Mouse (Mus musculus) E14TG2a.4 (cell line): ENCODE measurements at regions not wholly inside any gene's neighbourhood (a gene's known extent, or its start where the extent isn't known, plus 50 kb on each side); places are given as distances from the start of the nearest gene placed in this dataset.

Source experiments
- H3K27me3 ChIP-seq: 2 replicates; pipeline ENCODE4 v1.6.1; 2014; ENCODE audit warnings: low read length, control low read depth; ENCODE audit not compliant: insufficient read depth
- H3K36me3 ChIP-seq: 2 replicates; pipeline ENCODE4 v1.6.1; 2014; ENCODE audit warnings: low read length, control low read depth; ENCODE audit not compliant: insufficient read depth
- H3K4me1 ChIP-seq: replicated peaks from 2 replicates; pipeline ENCODE4 v1.6.1; 2014; ENCODE audit warnings: low read depth, low read length, control low read depth
- H3K4me3 ChIP-seq: replicated peaks from 2 replicates; pipeline ENCODE4 v1.5.1; 2014; ENCODE audit warnings: mild to moderate bottlenecking, low read length
- H3K9me3 ChIP-seq: 2 replicates; pipeline ENCODE4 v1.6.1; 2014; ENCODE audit warnings: low read length, control low read depth
- CTCF ChIP-seq: conservative IDR thresholded peaks from 2 replicates; pipeline ENCODE4 v1.5.1; 2014; ENCODE audit warnings: low read length
- NANOG ChIP-seq: IDR thresholded peaks from 2 replicates; pipeline ENCODE4 v1.6.1; 2014; ENCODE audit warnings: borderline replicate concordance, low read length, mixed read lengths
- POU5F1 ChIP-seq: IDR thresholded peaks from 2 replicates; pipeline ENCODE4 v1.6.1; 2014; ENCODE audit warnings: low read length, borderline replicate concordance

GRCm38 (mm10) chr8:26471811-26472550 lies 352.6 kb downstream of the Gm45692 start:
- Histone ChIP-seq H3K9me3 (no peaks in the 10 kb centered on the region), H3K4me3 (no peak overlapping the region), H3K27me3 (peaks cover 8% of the 10 kb centered on the region; the same call in 1 of the 2 replicates), H3K36me3 (no peaks in the 10 kb centered on the region), H3K4me1 (no peaks in the 10 kb centered on the region)
- TF ChIP-seq NANOG = no peak
- TF ChIP-seq CTCF = no peak
- no peak for TF ChIP-seq POU5F1

GRCm38 (mm10) chr8:26484749-26485148 lies 365.4 kb downstream of the Gm45692 start:
- Histone ChIP-seq H3K27me3 (no peaks in the 10 kb centered on the region), H3K9me3 (no peaks in the 10 kb centered on the region), H3K4me1 (no peaks in the 10 kb centered on the region), H3K36me3 (no peaks in the 10 kb centered on the region), H3K4me3 (no peak overlapping the region)
- TF ChIP-seq NANOG = no peak
- no peak for TF ChIP-seq POU5F1
- no peak for TF ChIP-seq CTCF

GRCm38 (mm10) chr8:26487866-26488265 lies 368.5 kb downstream of the Gm45692 start:
- Histone ChIP-seq H3K27me3 (no peaks in the 10 kb centered on the region), H3K36me3 (no peaks in the 10 kb centered on the region), H3K9me3 (no peaks in the 10 kb centered on the region), H3K4me1 (no peaks in the 10 kb centered on the region), H3K4me3 (no peak overlapping the region)
- TF ChIP-seq CTCF (no peak), POU5F1 (no peak), NANOG (no peak)

GRCm38 (mm10) chr8:26488590-26488989 lies 369.3 kb downstream of the Gm45692 start:
- Histone ChIP-seq H3K4me1 (no peaks in the 10 kb centered on the region), H3K4me3 (no peak overlapping the region), H3K9me3 (no peaks in the 10 kb centered on the region), H3K27me3 (no peaks in the 10 kb centered on the region), H3K36me3 (no peaks in the 10 kb centered on the region)
- TF ChIP-seq CTCF (no peak), NANOG (no peak), POU5F1 (no peak)

GRCm38 (mm10) chr8:26501196-26501813 lies 382.0 kb downstream of the Gm45692 start:
- H3K9me3 ChIP-seq = no peaks in the 10 kb centered on the region
- peaks cover 3% of the 10 kb centered on the region; the same call in 1 of the 2 replicates for H3K27me3 ChIP-seq
- 0 out of 2 replicates have a peak, but pooled peaks cover 3% of the 10 kb centered on the region for H3K4me1 ChIP-seq
- H3K4me3 ChIP-seq = no peak overlapping the region
- no peak for TF ChIP-seq NANOG
- TF ChIP-seq POU5F1 = no peak
- TF ChIP-seq CTCF = no peak
- H3K36me3 ChIP-seq = no peaks in the 10 kb centered on the region

- TF ChIP-seq CTCF (no peak), POU5F1 (no peak), NANOG (no peak)
Observed at GRCm38 (mm10) chr8:26501814-26502572, 382.7 kb downstream of the Gm45692 start.

GRCm38 (mm10) chr8:26502772-26503171 lies 383.4 kb downstream of the Gm45692 start:
- no peaks in the 10 kb centered on the region for H3K9me3 ChIP-seq
- H3K4me3 ChIP-seq = no peak overlapping the region
- no peaks in the 10 kb centered on the region for H3K36me3 ChIP-seq
- 0 out of 2 replicates have a peak, but pooled peaks cover 5% of the 10 kb centered on the region for H3K4me1 ChIP-seq
- TF ChIP-seq NANOG (no peak), CTCF (no peak), POU5F1 (no peak)
- H3K27me3 ChIP-seq = peaks cover 3% of the 10 kb centered on the region; the same call in 1 of the 2 replicates

More at GRCm38 (mm10) chr8:26501814-26502572, 382.7 kb downstream of the Gm45692 start:
- Histone ChIP-seq H3K27me3 (peaks cover 3% of the 10 kb centered on the region; the same call in 1 of the 2 replicates), H3K4me1 (0 out of 2 replicates have a peak, but pooled peaks cover 3% of the 10 kb centered on the region), H3K36me3 (no peaks in the 10 kb centered on the region), H3K4me3 (no peak overlapping the region), H3K9me3 (no peaks in the 10 kb centered on the region)

- 0 out of 2 replicates have a peak overlapping the region, but pooled peaks have one; percentile 13 for H3K4me3 ChIP-seq
- peaks cover 11% of the 10 kb centered on the region for H3K27me3 ChIP-seq
- no peaks in the 10 kb centered on the region for H3K9me3 ChIP-seq
- no peaks in the 10 kb centered on the region for H3K36me3 ChIP-seq
- TF ChIP-seq NANOG (no peak), CTCF (no peak), POU5F1 (no peak)
- H3K4me1 ChIP-seq = 0 out of 2 replicates have a peak, but pooled peaks cover 5% of the 10 kb centered on the region
Observed at GRCm38 (mm10) chr8:26503918-26504317, 384.6 kb downstream of the Gm45692 start.
